Mouse (Mus musculus): ENCODE results near the gene Tex48.

DNA sequence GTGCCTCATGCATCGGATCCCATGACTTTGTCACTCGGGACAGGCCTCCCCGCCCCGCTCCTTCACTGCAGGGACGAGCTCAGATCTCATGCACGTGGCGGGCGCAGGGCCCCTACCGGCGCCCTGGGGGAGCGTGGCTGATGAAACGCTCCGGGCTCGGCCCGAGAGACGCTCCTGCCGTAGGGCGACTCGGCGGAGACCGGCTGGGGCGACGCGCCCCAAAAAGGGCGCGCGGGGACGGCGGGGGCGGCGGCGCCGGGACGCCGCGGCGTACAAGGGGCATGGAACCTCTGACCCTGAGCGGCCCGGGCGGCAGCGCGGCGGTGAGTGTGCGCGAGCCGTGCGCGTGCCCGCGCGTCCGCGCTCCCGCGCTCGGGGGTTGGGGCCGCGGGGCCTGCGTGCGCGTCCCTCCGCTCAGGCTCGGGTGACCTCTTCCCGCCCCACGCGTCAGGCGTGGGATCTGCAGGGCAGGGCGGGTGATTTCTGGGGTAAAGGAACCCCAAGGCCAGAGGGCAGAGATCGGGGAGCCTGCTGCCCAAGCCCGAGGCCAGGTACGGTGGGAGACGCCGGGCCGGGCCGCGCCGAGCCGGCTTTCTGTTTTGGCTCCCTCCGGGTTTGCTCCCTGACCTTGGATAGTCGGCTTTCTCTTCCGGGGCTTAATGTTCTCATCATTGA, 63.7 kb downstream of the Tex48 start, which contains the start of gene Tmem268:
- TF ChIP-seq GATA1 (IDR thresholded peaks at IDR 0.05; ENCODE audit: borderline replicate concordance, low read length) (no peak), FLI1 (IDR thresholded peaks at IDR 0.05; ENCODE audit: low read length) (no peak)
